Comparison of ENCODE assay signal across 14 mouse cellular contexts in genomic region chr1:45420554-45420953, GRCm38 (mm10).
DNase-seq lines count a peak whose midpoint lies in the region.
"Had no signal": no experiment of that assay in that cellular context is flagged by ENCODE, and none has a peak within 500 bp of the region (broad histone marks: within the 10 kb centered on the region; RNA-seq: fewer than 3 reads in every experiment).

No protein-coding gene starts in this region.

- peak; percentile 15 for DNase-seq in gastrocnemius, postnatal 14 days
- no peak for DNase-seq in gastrocnemius, adult 8-10 months (ENCODE audit: low spot score in 2 of 2)
- peak; percentile 9 for DNase-seq in kidney, postnatal 14 days
- DNase-seq in kidney, adult 8-10 months, result no peak
- peak; percentile 8 for DNase-seq in testis, postnatal 14 days (ENCODE audit: low spot score)
- no peak for DNase-seq in testis, postnatal 10 days (ENCODE audit: low spot score)
- no peak for DNase-seq in left cerebral cortex, postnatal 10 days (ENCODE audit: extremely low spot score in 1 of 2, low spot score in 2 of 2)
- DNase-seq: adrenal gland, postnatal 14 days; cerebellum, adult 11-12 months; cerebellum, postnatal 14 days; kidney, adult 18-20 months; liver, postnatal 0 days; lung, postnatal 4 days; thymus, postnatal 25 days had no signal

- intact Hi-C loops in gastrocnemius, postnatal 14 days (cut with DNase I; ENCODE audit: low total_unique reads), result no loop called here
- intact Hi-C loops in left cerebral cortex, postnatal 10 days (cut with DNase I), result no loop called here

Comparison
In these comparisons a context has a peak if more than half of its experiments do, and no peak if none do; other contexts are left out.
1. DNase-seq: peak in gastrocnemius, postnatal 14 days (single experiment), kidney, postnatal 14 days (single experiment) and testis, postnatal 14 days (single experiment); none in gastrocnemius, adult 8-10 months (0 of 2), kidney, adult 8-10 months (0 of 2), testis, postnatal 10 days (single experiment) and left cerebral cortex, postnatal 10 days (0 of 2).